Mouse (Mus musculus) cerebellum, postnatal 10 days (tissue): ENCODE measurements around the gene Arhgef28.

Source experiments
- DNase-seq, 2 experiments: peaks; one replicate each; pipeline ENCODE4 v3.0.0; 2021; ENCODE audit warnings: mixed read lengths in 2 of 2

Arhgef28 gene

GRCm38 (mm10) chr13:97893031-97893825, 313.0 kb downstream of the Arhgef28 start:
- peak; percentile 57 to 68 for DNase-seq

- peak in 1 of 2 experiments; percentile 16 for DNase-seq
These were observed 314.0 kb downstream of the Arhgef28 start for GRCm38 (mm10) chr13:97892089-97892884.

GRCm38 (mm10) chr13:97888046-97888445, 318.2 kb downstream of the Arhgef28 start:
- no peak for DNase-seq

GRCm38 (mm10) chr13:97887558-97887957, 318.7 kb downstream of the Arhgef28 start:
- no peak for DNase-seq

- no peak for DNase-seq
These were observed 322.6 kb downstream of the Arhgef28 start for GRCm38 (mm10) chr13:97883629-97884028.

- DNase-seq, result no peak
These were observed 329.8 kb downstream of the Arhgef28 start for GRCm38 (mm10) chr13:97876450-97876849.

GRCm38 (mm10) chr13:97876031-97876430, 330.2 kb downstream of the Arhgef28 start:
- DNase-seq, result no peak

- DNase-seq, result no peak
These were observed 336.8 kb downstream of the Arhgef28 start for GRCm38 (mm10) chr13:97869428-97869827.

- peak in 1 of 2 experiments; percentile 13 for DNase-seq
These were observed 338.8 kb downstream of the Arhgef28 start for GRCm38 (mm10) chr13:97867322-97867962.

- no peak for DNase-seq
These were observed 347.2 kb downstream of the Arhgef28 start for GRCm38 (mm10) chr13:97859071-97859470.

- DNase-seq, result no peak
These were observed 348.4 kb downstream of the Arhgef28 start for GRCm38 (mm10) chr13:97857860-97858259.

GRCm38 (mm10) chr13:97853356-97853968, 352.8 kb downstream of the Arhgef28 start:
- no peak for DNase-seq
